Mouse (Mus musculus) small intestine, adult 2 months (tissue): ENCODE data around the gene Muc20.

Experiments used
- CTCF ChIP-seq: fragments of 200-500 bp; IDR thresholded peaks from 2 replicates; pipeline ENCODE4 v1.5.1; 2012; ENCODE audit warnings: low read depth, mild to moderate bottlenecking, control low read depth, inconsistent platforms, low read length, moderate library complexity, mixed read lengths; ENCODE audit not compliant: insufficient replicate concordance, insufficient read length; ENCODE audit errors: extremely low read depth
- POLR2A ChIP-seq: fragments of 200-500 bp; IDR thresholded peaks from 2 replicates; pipeline ENCODE4 v1.6.1; 2012; ENCODE audit warnings: low read depth, mild to moderate bottlenecking, control low read depth, inconsistent platforms, low read length, moderate library complexity

DNA sequence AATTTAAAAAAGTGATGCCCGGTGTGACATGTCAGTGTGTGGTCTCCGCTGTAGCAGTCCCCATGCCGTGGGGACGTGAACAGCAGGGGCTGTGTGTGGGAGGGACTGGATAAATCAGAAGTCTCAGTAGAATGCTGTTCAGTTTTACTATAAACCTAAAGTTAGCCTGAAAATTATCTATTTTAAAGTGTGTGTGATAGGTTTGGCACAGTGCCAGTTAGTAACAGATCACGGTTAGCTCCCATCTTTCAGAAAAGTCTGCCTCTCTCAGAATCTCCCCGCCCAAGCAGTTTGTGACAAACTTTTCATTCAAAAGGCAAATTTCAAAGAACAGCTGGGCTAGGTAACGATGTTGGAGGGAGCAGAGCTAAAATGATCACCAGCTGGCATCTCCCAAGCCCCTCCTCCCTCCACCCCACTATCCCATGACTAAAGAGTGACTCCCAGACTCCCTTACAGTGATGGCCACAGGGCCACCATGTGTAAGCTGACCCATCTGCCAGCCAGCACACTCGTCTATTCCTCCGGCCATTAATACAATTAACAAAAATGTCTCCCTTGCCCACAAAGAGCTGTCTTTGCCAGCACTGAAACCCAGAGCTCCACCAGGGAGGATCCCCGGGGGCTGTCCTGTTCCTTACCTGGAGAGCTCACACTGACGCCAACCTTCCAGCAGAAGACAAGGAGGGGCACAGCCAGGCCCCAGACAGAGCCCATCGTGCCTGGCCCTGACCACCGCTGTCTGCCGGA is 384 bp downstream of the Muc20 start:
- TF ChIP-seq CTCF (no peak), POLR2A (no peak)
